Mouse (Mus musculus) layer of hippocampus, postnatal 14 days (tissue): Measurements from ENCODE around the gene Mlf2. TPM values are rescaled to one million over a fixed set of nuclear protein-coding genes. Genes with fewer than 3 reads are reported as not detected.

Experiments used
- total RNA-seq, 2 experiments: library from RNA; stranded (reverse); gene quantifications; 2 replicates each; pipeline ENCODE4 v1.2.3; 2021

The Mlf2 gene
- total RNA-seq, 2 experiments from 2014 or later: 681 to 696 TPM

Other genes starting within 250 kb of the Mlf2 start
- gene Emg1, start 219.2 kb upstream of the Mlf2 start, total RNA-seq: 10 to 100 TPM; 50.7 to 51.1 TPM
- gene Phb2, start 219.1 kb upstream of the Mlf2 start, total RNA-seq: 100 to 1,000 TPM; 138 to 141 TPM
- gene Ptpn6, start 192.7 kb upstream of the Mlf2 start, total RNA-seq: 1 to 10 TPM; 3.8 to 5.7 TPM
- 100 to 1,000 TPM; 297 to 325 TPM for gene Grcc10, start 190.0 kb upstream of the Mlf2 start, total RNA-seq
- 1 to 10 TPM in 1 of 2 experiments, not detected in 1; 1.3 TPM for gene Gm45234, start 175.4 kb upstream of the Mlf2 start, total RNA-seq
- 100 to 1,000 TPM; 147 to 149 TPM for gene Atn1, start 174.9 kb upstream of the Mlf2 start, total RNA-seq
- 100 to 1,000 TPM; 667 to 671 TPM for gene Eno2, start 161.7 kb upstream of the Mlf2 start, total RNA-seq
- 1 to 10 TPM; 1.6 to 3.4 TPM for gene Lrrc23, start 151.7 kb upstream of the Mlf2 start, total RNA-seq
- 1 to 10 TPM; 5.7 to 6.7 TPM for gene Spsb2, start 122.7 kb upstream of the Mlf2 start, total RNA-seq
- gene Tpi1, start 117.1 kb upstream of the Mlf2 start, total RNA-seq: 100 to 1,000 TPM; 578 to 579 TPM
- 100 to 1,000 TPM; 180 to 183 TPM for gene Usp5, start 101.9 kb upstream of the Mlf2 start, total RNA-seq
- gene Cdca3, start 101.8 kb upstream of the Mlf2 start, total RNA-seq: 1 to 10 TPM; 2.0 to 3.4 TPM
- gene Gnb3, start 91.1 kb upstream of the Mlf2 start, total RNA-seq: under 1 TPM in 1 of 2 experiments, not detected in 1; 0.21 TPM
- 10 to 100 TPM; 24.7 to 24.8 TPM for gene P3h3, start 73.6 kb upstream of the Mlf2 start, total RNA-seq
- gene Gpr162, start 67.4 kb upstream of the Mlf2 start, total RNA-seq: 100 to 1,000 TPM; 180 to 193 TPM
- gene Cd4, start 43.2 kb upstream of the Mlf2 start, total RNA-seq: under 1 TPM; 0.29 to 0.58 TPM
- 1 to 10 TPM; 2.6 to 3.0 TPM for gene Lag3, start 19.7 kb upstream of the Mlf2 start, total RNA-seq
- 1,000 to 10,000 TPM; 1,231 to 1,331 TPM for gene Ptms, start 11.3 kb upstream of the Mlf2 start, total RNA-seq
- 100 to 1,000 TPM; 125 to 128 TPM for gene Cops7a, start 34.2 kb downstream of the Mlf2 start, total RNA-seq
- 100 to 1,000 TPM; 119 to 120 TPM for gene Pianp, start 65.3 kb downstream of the Mlf2 start, total RNA-seq
- 10 to 100 TPM; 41.9 to 49.2 TPM for gene Zfp384, start 77.8 kb downstream of the Mlf2 start, total RNA-seq
- 10 to 100 TPM; 62.5 to 62.6 TPM for gene Ing4, start 108.4 kb downstream of the Mlf2 start, total RNA-seq
- 1 to 10 TPM; 6.2 to 8.1 TPM for gene Acrbp, start 118.3 kb downstream of the Mlf2 start, total RNA-seq
- gene Lpar5, start 136.5 kb downstream of the Mlf2 start, total RNA-seq: 1 to 10 TPM in 1 of 2 experiments, under 1 TPM in 1; 0.94 to 1.6 TPM
- gene Chd4, start 164.6 kb downstream of the Mlf2 start, total RNA-seq: 100 to 1,000 TPM; 173 to 193 TPM
- 10 to 100 TPM; 29.2 to 30.5 TPM for gene Nop2, start 200.5 kb downstream of the Mlf2 start, total RNA-seq
- gene Iffo1, start 213.9 kb downstream of the Mlf2 start, total RNA-seq: 10 to 100 TPM; 64.7 to 73.2 TPM
- gene Gapdh, start 235.1 kb downstream of the Mlf2 start, total RNA-seq: 1,000 to 10,000 TPM; 2,098 to 2,176 TPM